Mouse (Mus musculus) liver, adult 2 months (tissue): ENCODE data around the gene Fkbp8.

Experiments used
- CTCF ChIP-seq: fragments of 200-500 bp; IDR thresholded peaks from 2 replicates; pipeline ENCODE4 v1.5.1; 2011; ENCODE audit warnings: low read depth, low read length, control low read depth
- POLR2A ChIP-seq: fragments of 200-500 bp; IDR thresholded peaks from 2 replicates; pipeline ENCODE4 v1.6.1; 2011; ENCODE audit warnings: low read length, control low read depth; ENCODE audit not compliant: insufficient read depth; ENCODE audit errors: extremely low read depth

DNA sequence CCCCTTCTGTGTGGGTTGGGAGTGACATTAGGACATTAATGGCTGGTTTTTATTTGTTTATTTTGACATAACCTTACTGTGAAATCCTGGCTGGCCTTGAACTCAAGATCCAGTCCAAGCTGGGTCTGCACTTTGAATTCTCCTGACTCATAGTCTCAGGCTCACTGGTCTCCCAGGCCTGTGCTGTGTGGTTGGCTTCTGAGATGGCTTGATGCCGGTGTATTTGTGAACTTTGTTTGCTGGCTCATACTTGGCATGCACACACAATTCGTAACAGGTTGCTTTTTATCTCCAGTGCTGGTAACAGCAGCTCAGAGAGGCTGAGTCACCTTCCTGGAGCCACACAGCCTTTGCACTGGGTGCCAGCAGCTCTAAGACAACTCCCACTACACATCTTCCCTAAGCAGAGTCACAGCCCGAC lies 2.2 kb downstream of the Fkbp8 start:
- no peak for TF ChIP-seq CTCF
- no peak for TF ChIP-seq POLR2A
